Mouse (Mus musculus): ENCODE measurements around the gene Sept8. TPM values are rescaled to one million over a fixed set of nuclear protein-coding genes. Genes with fewer than 3 reads are reported as not detected.

Sept8 gene
- total RNA-seq (2021) = 39.0 and 42.2 TPM in 2 replicates
- long read RNA-seq, experiment 1, full-length matches to known transcripts = 10 of 23 reads
- long read RNA-seq, experiment 1, partial matches to known transcripts = 3 of 23 reads
- long read RNA-seq, experiment 1, other reads (novel, unspliced or antisense) = 10 of 23 reads
- long read RNA-seq, experiment 2, full-length matches to known transcripts = 8 of 16 reads
- long read RNA-seq, experiment 2, partial matches to known transcripts = 3 of 16 reads
- long read RNA-seq, experiment 2, other reads (novel, unspliced or antisense) = 5 of 16 reads

- peak; percentile 78 for DNase-seq
These were observed at the start of gene Sept8 for GRCm38 (mm10) chr11:53519207-53520121. Gene Sept8 (plus strand): TSS chr11:53519257.

GRCm38 (mm10) chr11:53469294-53469967, 49.6 kb upstream of the Sept8 start:
- DNase-seq = no peak

- DNase-seq = peak; percentile 92
These were observed 48.9 kb upstream of the Sept8 start, which contains the start of gene Gm9837 for GRCm38 (mm10) chr11:53469968-53470695. Gene Gm9837 (minus strand): TSS chr11:53470479.

GRCm38 (mm10) chr11:53472709-53473108, 46.3 kb upstream of the Sept8 start:
- no peak for DNase-seq

GRCm38 (mm10) chr11:53475620-53476019, 43.4 kb upstream of the Sept8 start:
- DNase-seq = no peak

GRCm38 (mm10) chr11:53477833-53478232, 41.2 kb upstream of the Sept8 start:
- no peak for DNase-seq

GRCm38 (mm10) chr11:53478383-53479170, 40.5 kb upstream of the Sept8 start:
- peak; percentile 23 for DNase-seq

GRCm38 (mm10) chr11:53479171-53479782, 39.8 kb upstream of the Sept8 start:
- DNase-seq = peak; percentile 41

GRCm38 (mm10) chr11:53479783-53480301, 39.2 kb upstream of the Sept8 start, which contains the start of the genes Gm9945 and Sowaha:
Gene Gm9945 (plus strand): TSS chr11:53480166.
Gene Sowaha (minus strand): TSS chr11:53480274.
- DNase-seq = peak; percentile 40

GRCm38 (mm10) chr11:53481088-53481730, 37.8 kb upstream of the Sept8 start:
- no peak for DNase-seq

GRCm38 (mm10) chr11:53483159-53483891, 35.7 kb upstream of the Sept8 start:
- DNase-seq = peak; percentile 46

- DNase-seq = no peak
These were observed 33.3 kb upstream of the Sept8 start for GRCm38 (mm10) chr11:53485719-53486118.

GRCm38 (mm10) chr11:53486351-53486750, 32.7 kb upstream of the Sept8 start:
- peak; percentile 38 for DNase-seq

- DNase-seq = peak; percentile 59
These were observed 32.0 kb upstream of the Sept8 start for GRCm38 (mm10) chr11:53486822-53487594.

GRCm38 (mm10) chr11:53489007-53489406, 30.1 kb upstream of the Sept8 start:
- DNase-seq = no peak

GRCm38 (mm10) chr11:53489421-53489820, 29.6 kb upstream of the Sept8 start:
- no peak for DNase-seq

- no peak for DNase-seq
These were observed 27.1 kb upstream of the Sept8 start for GRCm38 (mm10) chr11:53491954-53492401.
